Mouse (Mus musculus) naive thymus-derived CD4-positive, alpha-beta T cell, adult 2 months (primary cell): ENCODE measurements around the gene Rnps1.
"Not testable (repeated sequence)": the region's sequence is repeated elsewhere in the genome, so short reads cannot be mapped to it uniquely, and the experiment has no call there.

Experiments
- DNase-seq: peaks from one replicate; pipeline ENCODE4 v3.0.0-alpha.2; 2011; ENCODE audit warnings: low read depth

Gene Rnps1

DNA sequence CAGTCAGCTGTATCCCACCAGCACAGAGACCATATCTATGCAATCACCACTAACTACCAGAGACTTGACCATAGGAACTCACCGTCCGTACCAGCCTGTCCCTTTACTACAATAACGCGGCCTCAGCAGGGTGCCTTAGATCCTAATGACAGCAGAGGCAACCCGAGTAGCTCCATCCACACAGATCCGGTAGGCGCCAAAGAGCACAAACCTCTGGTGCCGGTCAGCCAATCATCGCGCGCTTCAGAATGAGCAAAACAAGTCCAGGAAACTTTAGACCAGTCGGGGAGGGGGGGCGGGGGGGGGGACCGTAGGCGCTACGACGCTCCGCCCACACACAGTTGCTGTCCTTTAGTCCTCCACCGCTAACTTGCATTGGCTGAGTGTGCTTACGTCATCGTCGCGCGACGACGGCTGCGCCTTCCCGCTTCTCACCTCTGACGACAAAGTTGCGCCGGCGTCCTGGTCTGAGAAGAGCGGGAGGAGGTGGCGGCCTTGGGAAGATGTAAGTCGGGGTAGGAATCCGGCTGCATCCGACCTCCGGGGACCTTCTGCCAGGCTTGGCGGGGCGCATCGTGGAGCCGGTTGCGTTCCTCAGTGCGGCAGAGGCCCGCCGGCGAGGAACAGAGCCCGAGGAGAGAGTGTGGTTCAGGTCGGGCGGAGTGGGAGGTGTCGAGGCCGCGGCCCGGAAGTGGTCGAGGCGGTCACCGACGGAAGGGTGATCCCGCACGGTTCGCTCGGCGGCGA is at the start of gene Rnps1:
TSS of gene Rnps1 (plus strand) at position 336 of the 747 bp plus-strand sequence.
- peak; percentile 98 for DNase-seq

DNA sequence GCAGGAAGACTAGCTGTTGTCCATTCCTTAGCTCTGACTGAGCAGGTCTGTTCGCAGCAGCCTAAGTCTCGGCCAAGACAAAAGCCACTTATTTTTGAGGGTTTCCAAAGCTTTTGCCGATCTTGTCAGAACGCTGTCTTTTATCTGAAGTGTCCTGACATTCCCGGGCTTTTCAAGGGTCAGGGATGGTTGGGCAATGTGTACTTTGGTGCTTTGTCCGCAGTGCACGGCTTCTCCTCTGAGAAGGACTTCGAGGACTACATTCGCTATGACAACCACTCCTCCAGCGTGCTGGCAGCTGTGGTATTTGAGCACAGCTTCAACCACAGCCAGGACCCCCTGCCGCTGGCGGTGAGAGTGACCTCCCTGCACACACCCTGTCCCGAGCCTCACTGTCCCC is 48.5 kb upstream of the Rnps1 start:
- DNase-seq: no peak

DNA sequence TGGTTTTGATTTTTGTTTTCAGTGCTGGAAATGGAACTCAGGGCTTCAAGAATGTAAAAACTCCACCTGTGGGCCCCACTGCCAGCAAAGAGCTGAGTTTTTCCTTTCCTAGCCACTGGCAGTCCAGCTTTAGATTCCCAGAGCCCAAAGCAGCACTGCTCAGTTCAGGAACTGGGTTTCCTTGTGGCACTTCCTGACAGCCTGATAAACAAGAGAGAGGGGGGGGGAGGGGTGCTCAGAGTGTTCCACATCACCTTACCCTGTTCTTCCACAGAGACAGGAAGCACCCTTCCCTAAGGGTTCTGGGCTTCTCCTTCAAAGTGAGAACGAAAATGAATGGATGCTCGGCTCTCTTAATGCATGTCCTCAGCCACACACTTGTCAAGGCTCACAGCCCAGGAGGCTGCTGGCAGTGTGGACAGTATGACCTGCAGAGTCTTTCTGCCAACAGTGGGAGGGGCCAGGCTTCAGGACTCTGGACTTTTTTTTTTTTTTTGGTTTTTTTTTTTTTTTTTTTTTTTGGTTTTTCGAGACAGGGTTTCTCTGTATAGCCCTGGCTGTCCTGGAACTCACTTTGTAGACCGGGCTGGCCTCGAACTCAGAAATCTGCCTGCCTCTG is 39.2 kb upstream of the Rnps1 start:
- no peak for DNase-seq

DNA sequence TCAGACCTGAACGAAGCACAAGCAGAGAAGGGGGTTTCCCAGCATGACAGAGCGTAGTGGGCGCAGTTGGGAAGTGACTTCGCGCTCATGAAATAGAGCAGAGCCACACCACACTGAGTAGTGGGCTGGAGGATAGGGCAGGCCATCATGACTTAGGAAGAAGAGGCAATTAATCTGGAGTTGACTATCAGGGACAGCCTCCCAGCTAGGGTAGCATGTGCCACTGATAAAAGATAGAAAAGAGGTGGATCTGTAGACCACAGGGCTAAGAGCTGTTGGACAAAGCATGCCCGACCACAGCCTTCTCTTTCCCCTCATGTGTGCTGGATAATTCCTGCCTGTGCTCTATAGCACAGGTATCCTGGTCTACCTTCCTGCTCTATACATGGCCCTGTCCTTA is 38.5 kb upstream of the Rnps1 start:
- no peak for DNase-seq

DNA sequence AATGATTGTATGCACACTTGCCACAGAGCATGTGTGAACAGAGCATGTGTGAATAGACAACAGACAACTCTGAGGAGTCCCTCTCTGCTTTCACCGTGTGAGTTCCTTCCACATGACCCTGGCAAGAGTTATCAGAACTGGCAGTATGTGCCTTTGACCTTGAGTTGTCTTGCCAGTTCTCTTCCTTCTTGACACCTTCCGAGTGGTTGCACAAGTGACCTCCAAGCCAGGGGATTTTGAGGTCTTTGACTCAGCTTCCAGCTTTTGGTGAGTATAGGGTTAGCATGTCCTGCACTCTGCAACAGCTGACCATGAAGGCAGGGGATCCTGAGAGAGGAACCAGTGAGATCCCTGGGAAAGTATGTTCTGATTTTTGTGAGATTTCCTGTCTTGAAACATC is 35.9 kb upstream of the Rnps1 start:
- no peak for DNase-seq

DNA sequence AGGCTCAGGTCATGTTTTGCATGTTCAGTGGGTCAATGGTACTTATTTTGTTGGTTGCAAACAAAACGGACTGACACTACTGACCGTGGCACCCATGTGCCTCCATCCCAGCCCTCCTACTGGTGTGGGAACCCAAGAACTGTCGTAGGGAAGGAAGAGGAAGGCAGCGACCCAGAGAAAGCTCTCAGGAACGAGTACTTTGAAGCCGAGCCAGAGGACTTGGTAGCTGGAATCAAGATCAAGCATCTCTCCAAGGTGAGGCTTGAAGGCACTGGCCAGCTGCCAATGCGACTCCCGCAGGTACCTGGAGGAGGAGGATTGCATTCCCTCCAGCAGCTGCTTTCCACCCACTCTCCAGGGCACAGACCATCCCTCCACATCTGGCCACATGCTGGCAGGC is 30.6 kb upstream of the Rnps1 start:
- no peak for DNase-seq

DNA sequence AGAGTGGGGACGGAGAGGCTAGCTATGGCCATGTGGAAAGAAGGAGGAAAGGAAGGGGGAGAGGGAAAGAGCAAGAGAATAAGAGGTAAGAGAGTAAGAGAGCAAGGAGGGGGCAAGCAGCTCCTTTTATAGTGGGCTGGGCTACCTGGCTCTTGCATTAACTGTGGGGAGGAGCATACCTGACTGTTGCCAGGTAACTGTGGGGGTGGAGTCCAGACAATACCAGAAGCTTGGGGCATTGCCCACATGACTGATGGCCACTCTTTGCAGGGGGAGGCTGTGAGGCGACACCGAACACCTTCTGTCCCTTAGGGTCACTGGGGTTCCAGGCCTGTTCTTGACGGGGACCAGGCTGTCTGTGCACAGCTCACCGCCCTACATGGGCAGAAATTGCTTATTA is 25.7 kb upstream of the Rnps1 start:
- no peak for DNase-seq

DNA sequence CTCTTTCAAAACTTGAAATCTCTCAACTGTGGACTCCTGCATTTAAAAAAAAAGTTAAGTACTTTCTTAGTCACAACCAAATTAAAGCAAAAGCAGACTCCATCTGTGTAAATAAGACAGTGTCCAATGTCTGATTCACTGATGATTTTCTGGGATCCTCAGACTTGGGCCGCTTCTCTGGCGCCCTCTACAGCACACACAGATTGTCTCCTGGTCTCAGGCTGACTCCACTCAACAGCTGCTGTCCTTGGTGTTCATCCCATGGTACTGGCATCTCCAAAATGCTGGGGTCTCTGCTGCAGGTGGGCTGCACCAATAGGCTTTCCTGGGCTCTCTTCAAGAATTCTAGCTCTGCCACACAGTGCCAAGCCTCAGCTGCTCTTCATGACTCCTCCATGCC is 24.5 kb upstream of the Rnps1 start:
- peak; percentile 59 for DNase-seq

DNA sequence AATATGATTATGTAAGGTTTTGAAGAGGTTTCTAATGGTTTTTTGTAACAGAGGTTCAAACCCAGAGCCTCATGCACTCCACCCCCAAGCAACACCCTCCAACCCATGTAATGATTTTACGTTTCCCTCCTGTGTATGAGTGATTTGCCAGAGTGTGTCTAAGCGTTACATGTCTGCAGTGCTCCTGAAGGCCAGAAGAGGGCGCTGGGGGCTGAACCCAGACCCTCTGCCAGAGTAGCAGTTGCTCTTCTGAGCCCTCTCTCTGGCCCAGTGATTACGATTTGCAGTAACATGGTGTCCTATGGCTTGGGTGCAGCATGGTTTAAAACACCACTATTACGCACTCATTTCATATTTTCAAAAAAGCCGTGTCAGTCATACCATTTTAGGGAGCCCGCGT is 23.2 kb upstream of the Rnps1 start:
- peak; percentile 37 for DNase-seq

DNA sequence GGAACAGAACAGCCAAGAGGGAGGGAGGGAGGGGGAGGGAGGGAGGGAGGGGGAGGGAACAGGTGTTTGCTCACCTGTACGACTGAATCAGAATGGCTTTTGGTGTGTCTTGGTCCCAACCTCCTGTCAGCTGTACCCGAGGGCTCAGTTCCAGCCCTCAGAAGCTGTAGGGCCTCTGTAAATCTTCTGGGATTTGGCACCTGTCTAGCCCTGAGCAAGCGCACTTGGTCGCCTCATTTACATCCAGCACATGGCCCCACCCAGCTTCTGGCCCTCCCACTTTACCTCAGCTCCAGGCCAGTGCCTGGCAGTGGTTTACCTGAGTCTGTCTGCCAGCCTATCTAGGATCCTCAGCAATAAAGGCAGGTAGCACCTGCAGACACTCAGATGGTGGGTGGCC is 20.8 kb upstream of the Rnps1 start:
- no peak for DNase-seq

DNA sequence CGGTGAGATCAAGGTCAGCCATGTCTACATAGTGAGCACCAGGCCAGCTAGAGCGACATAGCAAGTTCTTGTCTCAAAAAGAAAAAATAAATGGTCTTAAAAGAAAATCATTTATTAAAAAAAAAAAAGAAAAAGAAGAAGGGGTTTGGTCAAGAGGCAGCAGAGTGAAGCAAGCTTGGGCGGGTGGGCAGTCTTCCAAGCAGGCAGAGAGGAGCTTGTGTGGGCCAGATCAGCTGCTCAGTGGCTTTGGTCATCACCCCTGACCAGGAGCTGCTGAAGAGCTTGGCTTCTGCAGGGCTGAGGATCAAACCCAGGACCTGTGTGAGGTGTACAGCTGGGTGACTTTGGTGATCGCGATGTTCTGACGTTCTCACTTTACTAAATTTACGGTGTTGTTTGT is 19.9 kb upstream of the Rnps1 start:
- DNase-seq: no peak

DNA sequence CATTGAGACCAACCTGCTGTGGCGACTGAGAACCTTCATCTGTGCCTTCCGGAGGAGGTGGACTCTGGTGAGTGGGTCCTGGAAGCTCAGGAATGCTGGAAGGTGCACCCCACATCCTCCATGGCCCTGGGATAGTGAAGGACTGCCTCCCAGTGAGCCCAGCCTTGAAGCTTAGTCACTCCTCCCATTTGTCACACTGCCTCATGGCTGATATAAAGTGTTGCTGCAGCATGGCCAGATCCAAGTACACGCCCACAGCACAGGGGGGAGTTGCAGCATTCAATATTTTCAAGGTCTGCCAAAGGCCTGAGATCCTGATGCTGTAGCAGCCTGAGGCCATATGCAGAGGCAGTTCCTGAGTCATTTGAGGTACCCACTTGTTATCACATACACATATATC is 12.0 kb upstream of the Rnps1 start:
- DNase-seq: no peak

DNA sequence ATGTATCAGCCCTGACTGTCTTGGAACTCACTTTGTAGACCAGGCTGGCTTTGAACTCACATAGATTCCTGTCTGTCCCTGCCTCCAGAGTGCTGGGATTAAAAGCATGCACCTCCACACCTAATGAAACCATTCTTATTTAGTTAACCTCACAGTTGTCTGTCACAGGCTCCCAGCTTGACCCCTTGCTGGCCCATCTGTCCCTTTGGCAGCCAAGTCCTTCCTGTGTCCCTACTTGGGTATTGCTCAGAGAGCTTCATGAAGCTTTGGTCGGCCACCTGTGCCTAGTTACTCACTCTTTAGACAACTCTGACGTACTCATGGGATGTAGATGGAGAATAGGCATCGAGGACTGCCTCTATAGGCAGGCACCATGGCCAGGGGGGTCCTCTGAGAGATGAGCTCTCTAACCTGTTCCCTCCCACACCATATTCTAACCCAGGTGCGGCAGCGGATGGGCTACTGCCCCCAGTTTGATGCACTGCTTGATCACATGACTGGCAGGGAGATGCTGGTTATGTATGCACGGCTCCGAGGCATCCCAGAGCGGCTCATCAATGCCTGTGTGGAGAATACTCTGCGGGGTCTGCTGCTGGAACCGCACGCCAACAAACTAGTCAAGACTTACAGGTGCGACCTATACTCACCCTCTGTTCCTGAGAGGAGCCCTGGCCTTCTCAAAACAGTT is 7.1 kb upstream of the Rnps1 start:
- no peak for DNase-seq

DNA sequence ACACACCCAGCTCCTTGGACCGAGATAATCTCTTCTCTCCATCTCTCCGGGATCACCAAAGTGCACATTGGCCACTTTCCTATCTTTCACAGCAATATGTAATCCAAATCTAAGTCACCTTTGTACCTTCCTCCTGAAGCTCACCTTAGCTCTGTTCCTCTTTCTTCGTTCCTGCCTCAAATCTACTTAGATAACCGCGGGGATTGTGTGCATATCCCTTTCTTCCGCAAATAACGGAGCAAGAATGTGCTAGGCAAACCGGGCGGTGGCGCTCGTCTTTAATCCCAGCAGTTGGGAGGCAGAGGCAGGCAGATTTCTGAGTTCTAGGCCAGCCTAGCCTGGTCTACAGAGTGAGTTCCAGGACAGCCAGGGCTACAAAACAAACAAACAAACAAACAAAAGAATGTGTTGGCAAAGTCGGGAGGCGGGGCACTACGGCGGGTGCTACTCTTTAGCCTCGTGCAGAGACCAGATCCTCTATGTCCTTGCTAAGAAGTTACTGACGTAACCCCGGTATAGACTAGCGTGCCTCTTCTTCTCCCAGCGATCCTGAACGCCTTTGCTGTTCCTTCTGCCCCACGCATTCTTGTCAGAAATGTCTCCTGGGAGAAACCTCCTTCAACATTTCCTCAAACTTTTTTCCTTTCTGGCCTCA is 681 bp upstream of the Rnps1 start:
- peak; percentile 57 for DNase-seq

DNA sequence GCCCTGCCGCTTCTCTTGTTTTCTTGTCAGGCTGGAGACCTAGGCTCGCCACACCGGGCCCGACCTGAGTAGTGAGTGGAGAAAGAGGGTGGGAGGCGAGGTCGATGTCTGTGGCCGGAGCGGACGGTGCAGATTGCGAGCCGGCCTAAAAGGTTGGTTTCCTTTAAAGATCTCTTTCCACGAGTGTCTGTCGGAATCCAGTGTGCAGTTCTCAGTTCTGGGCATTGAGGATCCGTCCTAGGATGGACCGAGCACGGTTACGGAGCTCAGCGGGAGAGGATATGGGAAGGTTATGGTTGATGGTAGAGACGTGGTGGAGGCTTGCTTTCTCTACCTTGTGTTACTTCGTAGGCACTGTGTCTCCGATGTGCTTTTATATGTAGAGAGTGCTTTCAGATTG is 646 bp downstream of the Rnps1 start:
- DNase-seq: no peak

DNA sequence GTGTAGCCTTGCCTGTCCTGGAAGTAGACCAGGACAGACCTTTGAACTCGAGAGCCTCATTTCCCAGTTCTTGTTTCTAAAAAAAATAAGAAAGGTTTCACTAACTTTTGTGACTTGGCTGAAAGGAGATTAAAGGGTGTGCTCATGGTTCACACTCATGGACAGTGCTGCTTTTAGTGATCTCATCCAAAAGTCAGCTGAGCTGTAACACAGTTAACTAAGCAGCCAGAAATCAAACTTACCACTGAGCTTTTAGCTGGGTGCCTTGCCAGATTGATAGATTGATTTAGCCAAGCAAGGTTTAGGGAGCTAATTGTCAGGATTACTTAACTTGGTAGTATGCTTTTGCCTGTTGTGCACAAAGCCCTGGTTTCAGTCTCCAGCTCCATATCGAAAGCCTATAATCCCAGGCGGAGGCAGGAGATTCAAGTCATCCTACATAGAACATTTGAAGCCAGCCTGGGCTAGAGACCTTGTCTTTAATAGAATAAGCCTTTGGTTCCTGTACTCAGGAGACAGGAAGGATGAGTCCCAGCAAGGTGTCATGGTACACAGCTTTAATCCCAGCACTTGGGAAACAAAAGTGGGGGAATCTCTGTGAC is 1.8 kb downstream of the Rnps1 start:
- DNase-seq: no peak

DNA sequence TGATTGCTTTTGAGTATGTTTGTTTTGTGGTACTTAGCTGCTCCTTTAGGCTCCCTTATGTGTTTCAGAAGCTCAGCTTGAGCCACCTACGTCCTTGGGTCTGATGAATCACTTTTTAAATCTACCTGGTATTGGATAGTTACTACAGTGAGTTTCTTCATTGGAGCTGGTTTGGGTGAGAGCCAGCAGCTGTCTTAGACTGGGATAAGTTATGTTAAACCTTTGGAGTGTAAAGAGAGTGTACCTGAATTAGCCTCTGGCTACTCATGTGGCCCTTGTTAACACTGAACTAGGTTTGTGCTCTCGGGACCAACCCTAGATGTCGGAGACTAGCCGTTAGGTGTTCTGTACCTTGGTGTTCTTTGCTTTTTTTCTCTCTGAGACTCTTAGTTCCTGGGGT is 8.7 kb downstream of the Rnps1 start:
- DNase-seq: no peak

DNA sequence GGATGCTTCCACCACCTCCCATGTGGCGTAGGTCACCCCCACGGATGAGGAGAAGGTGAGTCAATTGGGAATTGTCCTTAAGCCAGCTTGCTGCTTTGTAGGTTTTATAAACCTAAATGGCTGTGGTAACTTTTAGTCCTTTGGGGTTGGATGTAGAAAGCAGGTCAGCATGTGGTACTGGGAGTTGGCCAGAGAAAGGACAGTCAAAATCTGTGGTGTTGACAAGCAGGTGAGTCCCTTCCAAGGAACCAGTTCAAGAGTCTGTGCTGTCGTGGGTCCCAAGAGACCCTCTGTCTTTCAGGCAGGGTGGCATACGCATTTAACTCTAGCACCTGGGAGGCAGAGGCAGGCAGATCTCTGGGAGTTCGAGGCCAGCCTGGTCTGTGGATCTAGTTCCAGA is 10.1 kb downstream of the Rnps1 start:
- no peak for DNase-seq

DNA sequence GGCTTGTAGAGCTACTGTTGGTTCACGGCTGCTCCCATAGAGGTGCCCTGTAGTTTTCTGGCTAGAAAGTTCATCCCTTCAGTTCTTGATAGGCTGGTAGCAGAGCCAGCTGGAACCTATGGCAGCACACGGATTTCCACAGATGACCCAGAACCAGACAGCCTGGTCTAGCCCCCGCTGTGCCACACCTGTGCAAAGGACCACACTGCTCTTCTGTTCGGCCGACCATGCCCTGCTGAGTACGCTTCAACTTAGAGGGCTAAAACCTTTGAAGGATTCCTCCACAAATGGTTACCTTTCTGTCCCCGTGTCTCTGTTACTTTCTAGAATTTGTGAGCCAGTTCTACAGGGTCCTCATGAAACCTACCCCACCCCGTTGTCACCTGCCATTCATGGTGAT is 11.0 kb downstream of the Rnps1 start:
- not testable (repeated sequence) for DNase-seq

DNA sequence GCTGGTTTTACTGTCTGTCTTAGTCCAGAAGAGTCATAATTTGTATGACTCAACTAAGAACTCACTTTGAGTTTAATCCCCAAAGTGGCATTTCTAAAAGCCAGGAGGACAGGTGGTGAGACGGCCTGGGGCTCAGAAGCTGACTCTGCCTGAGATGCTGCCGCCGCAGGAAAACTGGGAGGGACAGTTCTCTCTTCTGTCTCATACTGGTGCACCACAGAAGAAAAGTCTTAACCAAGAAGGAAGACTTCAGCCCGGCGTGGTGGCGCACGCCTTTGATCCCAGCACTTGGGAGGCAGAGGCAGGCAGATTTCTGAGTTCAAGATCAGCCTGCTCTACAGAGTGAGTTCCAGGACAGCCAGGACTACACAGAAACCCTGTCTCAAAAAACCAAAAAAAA is 11.5 kb downstream of the Rnps1 start:
- DNase-seq: no peak

DNA sequence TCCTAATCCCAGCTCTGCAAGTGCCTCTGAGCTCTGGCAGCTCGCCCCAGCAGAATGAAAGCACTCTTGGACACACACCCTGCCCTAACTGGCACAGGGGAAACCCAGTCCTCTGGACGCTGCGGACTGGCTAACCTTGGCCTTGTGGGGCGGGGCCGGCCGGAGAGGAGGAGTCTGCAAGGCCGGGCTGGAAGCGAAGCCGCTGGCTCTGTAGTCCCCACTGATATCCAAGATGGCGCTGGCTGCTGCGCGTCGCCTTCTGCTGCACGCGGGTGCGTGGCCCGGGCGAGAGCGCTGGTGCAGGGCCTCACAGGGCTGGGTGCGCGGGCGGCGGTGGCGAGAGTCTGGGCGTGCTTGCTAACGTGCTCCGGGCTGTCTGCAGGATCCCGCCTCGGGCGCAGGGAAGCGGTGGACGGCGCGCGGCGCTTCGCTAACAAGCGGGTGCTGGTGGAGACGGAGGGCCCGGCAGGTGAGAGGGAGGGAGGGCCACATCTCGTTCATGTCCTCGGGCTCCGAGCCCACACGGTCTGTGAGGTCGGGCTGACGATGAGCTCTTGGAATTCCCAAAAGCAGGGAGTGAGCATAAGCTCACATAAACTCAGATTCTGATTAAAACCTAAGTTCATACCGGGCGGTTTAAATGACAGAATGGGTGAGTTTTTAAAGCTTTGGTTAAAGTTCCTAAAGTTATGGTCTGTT is 12.3 kb downstream of the Rnps1 start, which contains the start of gene Eci1:
TSS of gene Eci1 (plus strand) at position 171 of the 699 bp plus-strand sequence.
- peak; percentile 77 for DNase-seq

DNA sequence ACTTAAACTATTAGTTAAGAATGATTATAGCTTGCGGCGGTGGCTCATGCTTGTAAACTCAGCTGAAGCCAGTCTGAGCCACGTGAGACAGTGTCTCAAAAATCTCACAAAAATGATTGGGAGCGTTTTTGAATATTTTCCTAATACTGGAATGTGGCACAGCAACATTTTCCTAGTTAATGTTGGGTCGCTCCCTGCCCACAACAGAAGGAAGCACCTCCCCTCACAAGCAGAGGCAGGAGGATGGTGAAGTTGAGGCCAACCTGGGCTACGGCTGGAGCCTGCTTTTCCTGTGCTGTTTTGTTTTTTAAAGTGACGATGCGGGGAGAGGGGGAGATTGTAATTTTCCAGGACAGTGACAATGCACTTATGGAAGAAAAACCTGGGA is 12.8 kb downstream of the Rnps1 start:
- no peak for DNase-seq
